Mouse (Mus musculus): ENCODE data around the gene Nup62. TPM values are rescaled to one million over a fixed set of nuclear protein-coding genes. Genes with fewer than 3 reads are reported as not detected.

Nup62 gene
- total RNA-seq, 2 experiments from 2014 or later = 21.9 to 28.9 TPM

- DNase-seq = no peak
- intact Hi-C loops (cut with DNase I) = no loop called here
Observed at GRCm38 (mm10) chr7:44818164-44818563, 2.3 kb downstream of the Nup62 start.

- peak; percentile 63 to 69 for DNase-seq
- intact Hi-C loops (cut with DNase I) = no loop called here
Observed at GRCm38 (mm10) chr7:44818751-44819235, 2.9 kb downstream of the Nup62 start.

- DNase-seq = peak; percentile 1 to 8
- intact Hi-C loops (cut with DNase I) = no loop called here
Observed at GRCm38 (mm10) chr7:44819391-44819790, 3.5 kb downstream of the Nup62 start.

DNA sequence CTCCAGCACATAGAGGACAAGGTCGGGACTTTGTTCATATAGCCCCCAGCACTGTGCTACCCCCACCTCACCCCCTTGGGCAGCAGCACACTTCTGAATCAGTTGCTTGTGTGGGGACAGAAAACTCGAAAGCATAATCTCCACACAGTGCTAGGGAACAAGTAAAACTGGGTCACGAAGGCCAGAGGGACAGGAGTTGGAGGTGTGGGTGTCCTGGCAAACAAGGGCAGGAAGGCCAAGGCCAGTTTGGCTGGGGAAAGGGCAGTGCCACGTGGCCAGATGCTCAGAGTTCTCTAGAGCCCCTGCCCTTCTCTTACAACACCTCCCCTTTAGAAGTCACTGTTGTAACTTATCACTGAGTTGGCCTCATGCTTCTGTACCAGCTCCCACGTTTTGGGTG, 4.0 kb downstream of the Nup62 start:
- intact Hi-C loops (cut with DNase I) = no loop called here
- peak; percentile 8 to 12 for DNase-seq

- intact Hi-C loops (cut with DNase I) = no loop called here
- DNase-seq = peak in 1 of 2 experiments; percentile 3
Observed at GRCm38 (mm10) chr7:44820525-44820924, 4.6 kb downstream of the Nup62 start.

DNA sequence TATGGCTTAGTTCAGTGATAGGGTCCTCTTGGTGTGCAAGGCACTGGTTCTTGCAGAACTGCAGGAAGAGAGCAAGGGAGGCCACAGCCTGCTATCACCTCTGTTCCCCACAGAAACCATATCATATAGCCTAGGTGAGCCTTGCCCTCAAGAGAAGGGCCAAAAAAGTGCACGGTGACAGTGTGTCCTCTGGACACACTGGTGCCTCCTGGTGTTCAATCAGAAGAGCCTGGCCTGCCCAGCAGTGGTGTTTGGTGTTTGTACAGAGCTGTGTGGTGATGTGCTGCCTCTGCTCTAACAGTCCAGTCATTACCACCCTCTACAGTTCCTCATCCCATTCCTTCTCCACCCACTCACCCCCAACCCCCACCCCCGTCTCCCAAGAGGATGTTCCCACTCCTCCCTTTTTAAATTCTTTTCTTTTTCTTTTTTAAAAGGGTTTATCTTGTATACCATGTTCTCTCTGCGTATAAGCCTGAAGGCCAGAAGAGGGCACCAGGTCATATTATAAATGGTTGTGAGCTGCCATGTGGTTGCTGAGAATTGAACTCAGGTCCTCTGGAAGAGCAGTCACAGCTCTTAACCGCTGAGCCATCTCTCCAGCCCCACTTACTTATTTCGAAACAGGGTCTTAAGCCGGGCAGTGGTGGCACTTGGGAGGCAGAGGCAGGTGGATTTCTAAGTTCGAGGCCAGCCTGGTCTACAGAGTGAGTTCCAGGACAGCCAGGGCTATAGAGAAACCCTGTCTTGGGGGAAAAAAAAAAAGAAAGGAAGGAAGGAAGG, 6.0 kb downstream of the Nup62 start:
- intact Hi-C loops (cut with DNase I) = no loop called here

GRCm38 (mm10) chr7:44823409-44823808, 7.5 kb downstream of the Nup62 start:
- intact Hi-C loops (cut with DNase I) = no loop called here
- DNase-seq = peak in 1 of 2 experiments; percentile 2

More for the DNA sequence above, 6.0 kb downstream of the Nup62 start:
- peak; percentile 1 for DNase-seq

DNA sequence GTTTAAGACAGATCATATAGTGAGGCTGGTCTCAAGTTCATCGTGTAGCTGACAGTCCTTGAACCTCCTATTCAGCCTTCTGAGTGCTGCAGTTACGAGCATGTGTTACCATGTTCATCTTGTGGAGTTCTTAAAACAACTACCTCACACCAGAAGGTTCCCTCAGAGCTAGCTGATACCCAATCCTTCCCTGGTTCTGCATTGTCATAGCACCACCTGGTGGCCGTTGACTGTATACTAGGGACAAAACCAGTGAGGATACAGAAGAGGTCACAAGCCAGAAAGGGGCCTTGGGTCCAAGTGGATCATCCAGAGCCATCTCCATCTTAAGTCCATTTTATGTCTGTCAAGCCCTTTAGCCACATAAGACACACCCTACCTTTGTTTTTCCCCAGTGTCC, 9.0 kb downstream of the Nup62 start:
- intact Hi-C loops (cut with DNase I) = loop anchor here (1.0 to 2.0 kb wide), 2 partner anchors 74 to 101 kb away; partner anchors contain the start of gene Zfp473
- peak; percentile 81 to 85 for DNase-seq

DNA sequence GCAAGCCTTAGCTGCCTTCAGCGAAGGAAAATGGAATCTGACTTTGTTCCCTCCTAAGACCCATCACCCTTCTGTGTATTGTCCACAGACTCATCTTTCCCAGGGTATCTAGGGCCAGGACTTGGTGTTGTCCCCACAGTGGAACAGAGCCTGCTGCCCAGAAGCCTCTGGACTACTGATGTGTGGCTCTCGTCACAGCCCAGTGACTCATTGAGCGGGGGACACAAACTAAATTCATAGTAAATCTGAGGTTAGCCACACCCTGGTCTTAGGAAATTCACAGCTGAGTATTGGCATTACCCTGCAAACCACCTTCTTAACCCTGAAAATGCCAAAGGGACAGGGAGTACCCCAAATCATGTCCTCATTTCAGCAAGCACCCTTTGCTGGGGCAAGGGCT, 10.9 kb downstream of the Nup62 start:
- intact Hi-C loops (cut with DNase I) = no loop called here
- DNase-seq = no peak

GRCm38 (mm10) chr7:44828706-44829105, 12.8 kb downstream of the Nup62 start:
- intact Hi-C loops (cut with DNase I) = no loop called here
- no peak for DNase-seq

- no peak for DNase-seq
- intact Hi-C loops (cut with DNase I) = no loop called here
Observed at GRCm38 (mm10) chr7:44832763-44833162, 16.9 kb downstream of the Nup62 start.

- no peak for DNase-seq
- intact Hi-C loops (cut with DNase I) = no loop called here
Observed at GRCm38 (mm10) chr7:44835373-44836015, 19.6 kb downstream of the Nup62 start.

DNA sequence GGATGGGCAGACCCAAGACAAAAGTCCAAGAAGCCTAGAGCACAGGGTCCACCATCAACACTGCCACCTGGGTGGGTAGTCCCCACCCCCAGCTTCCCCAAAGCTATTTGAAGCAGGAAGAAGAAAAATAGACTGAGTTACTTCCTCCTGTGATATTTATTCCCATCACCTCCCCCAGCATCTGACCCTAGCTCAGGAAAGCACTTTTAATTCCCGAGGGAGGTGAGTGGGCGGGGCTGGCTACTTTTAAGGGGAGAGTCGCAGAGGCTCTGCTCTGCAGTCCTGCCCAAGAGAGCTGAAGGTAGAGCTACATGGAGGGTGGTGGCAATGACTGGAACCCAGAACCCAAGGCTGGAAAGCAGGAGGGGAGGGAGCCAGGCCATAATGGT, 20.1 kb downstream of the Nup62 start:
- intact Hi-C loops (cut with DNase I) = no loop called here
- no peak for DNase-seq

GRCm38 (mm10) chr7:44836423-44837053, 20.6 kb downstream of the Nup62 start:
- DNase-seq = no peak
- intact Hi-C loops (cut with DNase I) = no loop called here

GRCm38 (mm10) chr7:44838073-44838472, 22.2 kb downstream of the Nup62 start:
- intact Hi-C loops (cut with DNase I) = no loop called here
- DNase-seq = no peak

GRCm38 (mm10) chr7:44839171-44839490, 23.2 kb downstream of the Nup62 start:
- no peak for DNase-seq
- intact Hi-C loops (cut with DNase I) = no loop called here

GRCm38 (mm10) chr7:44839491-44840191, 23.8 kb downstream of the Nup62 start:
- intact Hi-C loops (cut with DNase I) = no loop called here
- peak; percentile 39 to 59 for DNase-seq

DNA sequence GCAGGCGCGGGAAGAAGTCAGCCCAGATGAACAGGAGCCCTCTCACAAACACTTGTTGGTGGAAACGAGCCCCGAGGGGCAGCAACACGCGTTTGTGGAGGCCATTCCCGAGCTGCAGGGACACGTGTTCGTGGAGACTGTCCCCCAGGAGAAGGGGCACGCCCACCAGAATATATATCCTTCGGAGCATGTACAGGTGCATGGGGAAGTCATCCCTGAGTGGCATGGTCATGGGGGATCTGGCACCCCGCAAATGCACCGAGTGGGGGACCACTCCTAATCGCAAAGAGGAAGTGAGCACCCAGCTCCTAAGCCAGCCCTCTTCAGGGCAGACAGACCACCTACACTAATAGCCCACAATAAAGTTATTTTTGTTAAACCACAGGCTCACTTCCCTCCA, 24.5 kb downstream of the Nup62 start:
- intact Hi-C loops (cut with DNase I) = no loop called here
- no peak for DNase-seq

GRCm38 (mm10) chr7:44841825-44842463, 26.1 kb downstream of the Nup62 start:
- intact Hi-C loops (cut with DNase I) = no loop called here
- DNase-seq = no peak

DNA sequence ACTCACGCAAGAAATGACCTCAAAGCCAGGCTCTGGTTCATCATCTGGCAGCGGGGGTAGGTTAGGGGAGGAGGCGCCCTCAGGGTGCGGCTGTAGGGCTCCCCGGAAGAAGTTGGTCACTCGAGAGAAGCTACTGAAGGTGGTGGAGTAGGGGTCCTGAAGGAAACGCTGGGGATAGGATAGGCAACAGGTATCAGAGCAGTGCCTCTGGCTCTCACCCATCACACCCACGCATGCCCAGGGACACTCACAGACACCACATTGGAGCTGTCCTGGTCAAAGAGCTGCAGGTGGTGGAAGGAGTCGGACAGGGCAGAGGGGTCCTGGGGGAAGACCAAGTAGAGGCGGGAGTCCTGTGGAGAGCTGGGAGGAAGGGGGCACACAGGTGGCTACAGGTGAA, 29.1 kb downstream of the Nup62 start:
- no peak for DNase-seq

GRCm38 (mm10) chr7:44846804-44847203, 30.9 kb downstream of the Nup62 start:
- intact Hi-C loops (cut with DNase I) = no loop called here

More for the DNA sequence above, 29.1 kb downstream of the Nup62 start:
- intact Hi-C loops (cut with DNase I) = no loop called here

More at GRCm38 (mm10) chr7:44846804-44847203, 30.9 kb downstream of the Nup62 start:
- DNase-seq = no peak
